Mouse (Mus musculus): ENCODE measurements at regions not wholly inside any gene's neighbourhood (a gene's known extent, or its start where the extent isn't known, plus 50 kb on each side); places are given as distances from the start of the nearest gene placed in this dataset.
A peak's percentile ranks its signal among the peaks of the same experiment; 100 is the strongest.

DNA sequence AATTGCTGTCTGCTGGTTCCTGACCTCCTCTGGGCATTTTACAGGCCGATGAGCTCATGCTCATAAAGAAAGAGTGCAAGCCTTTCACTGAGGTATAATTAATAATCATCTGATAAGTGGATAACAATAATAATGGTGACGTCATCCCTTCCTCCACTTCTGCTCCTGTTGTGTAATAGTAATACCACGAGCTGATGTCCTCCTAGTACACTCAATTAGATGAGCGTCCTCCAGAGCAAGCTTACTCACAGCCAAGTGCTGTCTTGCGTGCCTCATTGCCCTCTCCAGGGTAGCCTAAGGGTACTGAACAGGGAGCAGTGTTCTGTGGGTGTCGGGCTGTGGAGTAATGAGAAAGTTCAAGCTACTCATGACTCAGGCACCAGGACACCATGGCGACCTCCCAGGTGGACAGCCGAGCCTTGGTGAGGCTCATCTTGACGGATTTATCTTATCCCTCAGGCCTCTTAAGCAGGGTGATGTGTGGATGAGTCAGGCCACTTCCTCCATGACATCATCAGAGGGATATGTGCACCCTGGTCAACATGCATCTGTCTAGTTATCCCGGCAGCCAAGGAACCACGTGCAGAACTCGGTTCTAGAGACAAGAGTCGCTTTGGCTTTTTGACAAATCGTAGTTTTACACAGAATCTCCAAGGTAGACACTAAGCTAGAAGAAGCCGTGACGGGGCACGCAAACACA lies 135.9 kb upstream of the Tsc22d1 start:
- 90% methylated on average over 17 of the region's 17 CpGs for WGBS
- Histone ChIP-seq H3K9me3 (ENCODE audit: control insufficient read depth, low read length) (no peaks in the 10 kb centered on the region), H3K27me3 (ENCODE audit: control insufficient read depth, insufficient read depth, low read length) (no peaks in the 10 kb centered on the region), H3K36me3 (ENCODE audit: control insufficient read depth, insufficient read depth, low read length) (no peaks in the 10 kb centered on the region), H3K4me3 (ENCODE audit: low read depth, low read length) (no peak overlapping the region), H3K4me1 (ENCODE audit: control insufficient read depth, insufficient read depth, low read length) (peaks cover 6% of the 10 kb centered on the region), H3K4me2 (no peak overlapping the region), H3K9ac (ENCODE audit: low read length) (no peak overlapping the region), H3K27ac (ENCODE audit: low read depth, low read length) (no peak overlapping the region)
- DNase-seq (ENCODE audit: low spot score, missing footprints) (no peak), ATAC-seq (ENCODE audit: low FRiP score) (no peak)

DNA sequence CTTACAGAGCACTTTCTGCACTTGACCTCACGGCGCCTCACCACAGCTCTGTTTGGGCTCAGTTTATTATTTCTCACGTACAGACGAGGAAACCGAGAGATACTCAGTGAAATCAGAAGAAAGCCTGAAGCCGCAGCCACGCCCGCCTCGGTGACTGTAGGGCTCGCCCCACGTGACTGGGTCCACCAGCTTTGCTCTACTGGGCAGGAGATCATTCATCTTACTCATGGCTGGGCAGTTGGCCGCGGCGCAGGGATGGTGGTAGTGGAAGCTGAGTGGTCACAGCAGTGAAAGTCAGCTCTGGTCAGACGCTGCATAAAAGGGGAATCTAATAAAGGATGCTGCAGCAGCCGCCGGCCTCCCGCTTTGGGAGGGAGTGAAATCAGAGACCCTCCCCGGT lies 135.2 kb upstream of the Tsc22d1 start:
- DNase-seq (ENCODE audit: low spot score, missing footprints): no peak
- Histone ChIP-seq H3K4me3 (ENCODE audit: low read depth, low read length) (no peak overlapping the region), H3K27me3 (ENCODE audit: control insufficient read depth, insufficient read depth, low read length) (no peaks in the 10 kb centered on the region), H3K36me3 (ENCODE audit: control insufficient read depth, insufficient read depth, low read length) (no peaks in the 10 kb centered on the region), H3K9me3 (ENCODE audit: control insufficient read depth, low read length) (no peaks in the 10 kb centered on the region), H3K27ac (ENCODE audit: low read depth, low read length) (no peak overlapping the region), H3K4me2 (no peak overlapping the region), H3K4me1 (ENCODE audit: control insufficient read depth, insufficient read depth, low read length) (peaks cover 6% of the 10 kb centered on the region), H3K9ac (ENCODE audit: low read length) (no peak overlapping the region)
- no peak for ATAC-seq (ENCODE audit: low FRiP score)
- WGBS: 88% methylated on average over 19 of the region's 19 CpGs

DNA sequence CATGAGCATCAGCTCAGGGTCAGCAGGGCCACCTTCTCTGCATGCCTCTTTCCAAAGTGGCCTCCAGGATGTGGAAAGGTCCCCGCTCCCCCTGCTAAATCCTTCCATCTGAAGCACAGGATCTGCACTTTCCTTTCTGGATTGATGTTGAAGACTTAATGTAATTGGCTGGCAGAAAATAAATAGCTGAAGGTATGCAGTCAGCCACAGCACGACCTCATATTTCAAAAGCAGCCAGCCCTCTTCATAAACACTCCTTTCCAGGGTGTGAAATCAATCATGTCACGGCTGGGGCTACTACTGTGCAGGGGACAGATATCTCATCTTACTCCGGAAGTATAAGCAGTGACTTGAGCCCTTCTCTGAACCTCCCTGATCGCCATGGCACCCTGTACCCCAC lies 132.9 kb upstream of the Tsc22d1 start:
- 37% methylated on average over 5 of the region's 5 CpGs for WGBS
- Histone ChIP-seq H3K9me3 (ENCODE audit: control insufficient read depth, low read length) (no peaks in the 10 kb centered on the region), H3K4me1 (ENCODE audit: control insufficient read depth, insufficient read depth, low read length) (peaks cover 6% of the 10 kb centered on the region), H3K27ac (ENCODE audit: low read depth, low read length) (no peak overlapping the region), H3K36me3 (ENCODE audit: control insufficient read depth, insufficient read depth, low read length) (no peaks in the 10 kb centered on the region), H3K9ac (ENCODE audit: low read length) (no peak overlapping the region), H3K4me3 (ENCODE audit: low read depth, low read length) (no peak overlapping the region), H3K27me3 (ENCODE audit: control insufficient read depth, insufficient read depth, low read length) (no peaks in the 10 kb centered on the region), H3K4me2 (no peak overlapping the region)
- peak; percentile 84 for DNase-seq (ENCODE audit: low spot score, missing footprints)
- peak; percentile 67 for ATAC-seq (ENCODE audit: low FRiP score)

DNA sequence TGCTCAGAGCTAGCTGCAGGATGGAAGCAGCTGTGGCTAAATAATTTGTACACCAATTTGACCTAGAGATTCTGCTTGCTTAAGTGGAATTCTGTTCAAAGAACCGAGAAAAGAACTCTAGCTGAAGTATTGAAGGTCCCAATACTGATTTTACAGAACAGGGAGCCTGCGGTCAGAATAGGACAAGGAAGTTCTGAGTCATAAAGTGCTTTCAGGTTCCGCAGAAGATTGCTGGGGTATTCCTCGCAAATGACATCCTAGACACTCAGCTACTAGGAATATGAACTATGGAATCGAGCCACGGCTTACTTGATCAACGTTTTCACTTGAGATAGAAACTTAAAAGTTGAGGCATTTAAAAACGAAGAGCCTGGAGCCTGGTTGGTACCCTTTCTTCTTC lies 127.0 kb upstream of the Tsc22d1 start:
- 90% methylated on average over 8 of the region's 8 CpGs for WGBS
- no peak overlapping the region for H3K27ac ChIP-seq (ENCODE audit: low read depth, low read length)
- no peak overlapping the region for H3K4me2 ChIP-seq
- ATAC-seq (ENCODE audit: low FRiP score) (no peak), DNase-seq (ENCODE audit: low spot score, missing footprints) (no peak)
- no peaks in the 10 kb centered on the region for H3K9me3 ChIP-seq (ENCODE audit: control insufficient read depth, low read length)
- H3K27me3 ChIP-seq (ENCODE audit: control insufficient read depth, insufficient read depth, low read length): no peaks in the 10 kb centered on the region
- H3K36me3 ChIP-seq (ENCODE audit: control insufficient read depth, insufficient read depth, low read length): no peaks in the 10 kb centered on the region
- no peak overlapping the region for H3K9ac ChIP-seq (ENCODE audit: low read length)
- peaks cover 5% of the 10 kb centered on the region; the same call in 1 of the 2 replicates for H3K4me1 ChIP-seq (ENCODE audit: control insufficient read depth, insufficient read depth, low read length)
- H3K4me3 ChIP-seq (ENCODE audit: low read depth, low read length): no peak overlapping the region

DNA sequence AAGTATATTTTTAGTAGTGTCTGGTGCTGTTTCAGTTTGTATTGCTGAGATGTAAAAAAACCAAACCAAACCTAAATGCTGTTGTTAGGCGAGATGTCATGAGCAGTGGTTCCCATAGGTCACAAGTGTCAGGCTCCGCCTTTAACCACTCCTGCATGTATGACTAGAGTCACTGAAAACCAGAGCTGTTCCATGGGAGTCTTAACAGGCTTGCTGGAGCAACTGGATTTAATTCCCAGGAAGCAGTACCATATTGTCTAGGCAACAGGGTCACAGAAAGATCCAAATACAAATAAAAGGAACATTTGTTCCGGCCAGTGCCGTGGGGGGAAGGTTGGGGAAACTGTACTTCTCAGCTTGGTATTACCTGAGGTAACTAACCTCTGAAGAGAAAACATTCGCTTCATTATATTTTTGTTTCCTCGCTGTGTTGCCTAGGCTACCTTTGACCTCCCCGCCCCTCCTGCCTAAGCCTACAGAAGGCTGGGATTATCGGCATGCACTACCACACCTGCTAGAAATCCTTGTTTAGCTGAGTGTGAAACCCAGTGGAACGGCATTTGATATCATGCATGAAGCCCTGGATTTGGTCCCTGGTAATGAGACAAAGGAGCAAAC lies 124.3 kb upstream of the Tsc22d1 start:
- Histone ChIP-seq H3K9ac (ENCODE audit: low read length) (no peak overlapping the region), H3K4me1 (ENCODE audit: control insufficient read depth, insufficient read depth, low read length) (peaks cover 5% of the 10 kb centered on the region; the same call in 1 of the 2 replicates), H3K27me3 (ENCODE audit: control insufficient read depth, insufficient read depth, low read length) (no peaks in the 10 kb centered on the region), H3K4me3 (ENCODE audit: low read depth, low read length) (no peak overlapping the region), H3K4me2 (no peak overlapping the region), H3K9me3 (ENCODE audit: control insufficient read depth, low read length) (no peaks in the 10 kb centered on the region), H3K27ac (ENCODE audit: low read depth, low read length) (no peak overlapping the region), H3K36me3 (ENCODE audit: control insufficient read depth, insufficient read depth, low read length) (no peaks in the 10 kb centered on the region)
- no peak for DNase-seq (ENCODE audit: low spot score, missing footprints)
- 48% methylated on average over 9 of the region's 9 CpGs for WGBS
- no peak for ATAC-seq (ENCODE audit: low FRiP score)

DNA sequence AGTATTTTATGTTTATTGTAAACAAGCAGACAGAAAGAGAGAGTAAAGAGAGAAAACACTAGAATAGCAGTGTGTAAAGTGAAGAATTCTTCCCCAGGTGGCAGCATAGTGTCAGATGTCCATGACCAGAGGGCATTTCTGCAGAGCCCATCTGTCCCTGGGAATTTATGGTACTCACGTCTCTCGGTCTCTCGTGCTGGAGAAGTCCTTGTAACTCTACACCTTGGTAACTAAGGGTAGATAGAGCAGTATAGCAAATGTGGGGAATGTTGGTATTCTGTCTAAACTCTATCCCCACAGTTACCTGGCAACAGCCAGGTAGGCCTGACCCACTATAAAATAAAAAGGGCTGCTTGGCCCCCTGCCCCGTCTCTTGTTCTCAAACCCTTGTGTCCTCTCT lies 122.5 kb upstream of the Tsc22d1 start:
- no peaks in the 10 kb centered on the region for H3K36me3 ChIP-seq (ENCODE audit: control insufficient read depth, insufficient read depth, low read length)
- H3K9ac ChIP-seq (ENCODE audit: low read length): no peak overlapping the region
- 69% methylated on average over 4 of the region's 4 CpGs for WGBS
- H3K9me3 ChIP-seq (ENCODE audit: control insufficient read depth, low read length): no peaks in the 10 kb centered on the region
- no peak overlapping the region for H3K4me3 ChIP-seq (ENCODE audit: low read depth, low read length)
- ATAC-seq (ENCODE audit: low FRiP score) (no peak), DNase-seq (ENCODE audit: low spot score, missing footprints) (no peak)
- no peaks in the 10 kb centered on the region for H3K27me3 ChIP-seq (ENCODE audit: control insufficient read depth, insufficient read depth, low read length)
- no peak overlapping the region for H3K27ac ChIP-seq (ENCODE audit: low read depth, low read length)
- peaks cover 5% of the 10 kb centered on the region; the same call in 1 of the 2 replicates for H3K4me1 ChIP-seq (ENCODE audit: control insufficient read depth, insufficient read depth, low read length)
- H3K4me2 ChIP-seq: no peak overlapping the region

DNA sequence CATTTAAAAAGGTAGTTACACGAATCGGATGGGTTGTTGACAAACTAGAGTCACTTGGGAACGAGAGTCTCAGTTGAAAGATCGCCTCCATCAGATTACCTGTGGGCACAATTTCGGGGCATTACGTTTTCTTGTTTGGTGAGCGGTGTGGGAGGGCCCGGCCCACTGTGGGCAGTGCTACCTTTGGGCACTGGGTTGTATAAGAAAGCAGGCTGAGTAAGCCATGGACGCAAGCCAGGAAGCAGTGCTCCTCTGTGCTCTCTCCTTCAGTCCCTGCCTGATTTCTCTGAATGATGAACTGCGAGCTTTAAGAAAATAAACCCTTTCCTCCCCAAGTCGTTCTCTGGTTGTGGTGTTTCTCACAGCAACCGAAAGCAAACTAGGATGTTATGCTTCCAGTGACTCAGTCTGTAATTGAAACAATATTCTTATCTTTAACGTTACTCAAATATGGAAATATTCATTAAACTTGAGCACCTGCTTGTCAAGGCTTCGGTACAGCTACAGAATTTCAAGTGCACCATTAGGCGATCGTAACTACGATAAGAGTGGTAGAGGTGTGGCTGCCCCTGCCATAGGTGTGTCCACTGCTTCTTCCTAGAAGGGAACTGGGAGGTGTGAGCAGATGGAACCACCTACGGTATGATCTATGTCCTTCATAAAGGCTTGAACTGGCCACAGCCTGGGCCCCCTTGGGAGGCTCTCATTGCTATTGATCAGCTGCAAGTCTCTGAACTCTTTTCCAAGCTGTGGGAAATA lies 119.2 kb upstream of the Tsc22d1 start:
- Histone ChIP-seq H3K9me3 (ENCODE audit: control insufficient read depth, low read length) (no peaks in the 10 kb centered on the region), H3K4me3 (ENCODE audit: low read depth, low read length) (no peak overlapping the region), H3K36me3 (ENCODE audit: control insufficient read depth, insufficient read depth, low read length) (no peaks in the 10 kb centered on the region), H3K4me1 (ENCODE audit: control insufficient read depth, insufficient read depth, low read length) (peaks cover 2% of the 10 kb centered on the region; the same call in 1 of the 2 replicates), H3K4me2 (no peak overlapping the region), H3K9ac (ENCODE audit: low read length) (no peak overlapping the region), H3K27me3 (ENCODE audit: control insufficient read depth, insufficient read depth, low read length) (no peaks in the 10 kb centered on the region), H3K27ac (ENCODE audit: low read depth, low read length) (no peak overlapping the region)
- WGBS: 88% methylated on average over 18 of the region's 18 CpGs
- DNase-seq (ENCODE audit: low spot score, missing footprints): no peak
- ATAC-seq (ENCODE audit: low FRiP score): no peak

DNA sequence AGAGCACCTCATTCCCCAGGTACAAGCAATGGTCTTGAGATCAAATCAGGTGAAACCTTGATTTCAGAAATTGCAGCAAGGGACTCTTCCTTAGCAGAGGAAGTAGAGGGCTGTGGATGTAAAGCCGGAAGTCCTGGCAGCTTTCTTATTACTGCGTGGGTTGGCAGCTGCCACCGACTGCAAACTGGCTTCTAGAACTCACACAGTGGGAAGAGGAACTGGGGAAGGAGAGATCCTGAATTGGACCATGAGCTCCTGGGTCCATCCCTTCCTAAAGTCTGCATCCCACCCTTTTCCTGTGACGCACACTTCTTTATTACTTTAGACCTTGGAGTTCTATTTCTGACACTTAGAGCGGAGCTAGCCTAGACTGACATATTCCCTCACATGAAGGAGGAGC lies 116.9 kb upstream of the Tsc22d1 start:
- no peaks in the 10 kb centered on the region for H3K27me3 ChIP-seq (ENCODE audit: control insufficient read depth, insufficient read depth, low read length)
- H3K9ac ChIP-seq (ENCODE audit: low read length): no peak overlapping the region
- no peaks in the 10 kb centered on the region for H3K9me3 ChIP-seq (ENCODE audit: control insufficient read depth, low read length)
- H3K4me2 ChIP-seq: no peak overlapping the region
- H3K27ac ChIP-seq (ENCODE audit: low read depth, low read length): no peak overlapping the region
- WGBS: 94% methylated on average over 5 of the region's 5 CpGs
- H3K4me3 ChIP-seq (ENCODE audit: low read depth, low read length): no peak overlapping the region
- H3K36me3 ChIP-seq (ENCODE audit: control insufficient read depth, insufficient read depth, low read length): no peaks in the 10 kb centered on the region
- H3K4me1 ChIP-seq (ENCODE audit: control insufficient read depth, insufficient read depth, low read length): no peaks in the 10 kb centered on the region
- ATAC-seq (ENCODE audit: low FRiP score) (no peak), DNase-seq (ENCODE audit: low spot score, missing footprints) (no peak)

DNA sequence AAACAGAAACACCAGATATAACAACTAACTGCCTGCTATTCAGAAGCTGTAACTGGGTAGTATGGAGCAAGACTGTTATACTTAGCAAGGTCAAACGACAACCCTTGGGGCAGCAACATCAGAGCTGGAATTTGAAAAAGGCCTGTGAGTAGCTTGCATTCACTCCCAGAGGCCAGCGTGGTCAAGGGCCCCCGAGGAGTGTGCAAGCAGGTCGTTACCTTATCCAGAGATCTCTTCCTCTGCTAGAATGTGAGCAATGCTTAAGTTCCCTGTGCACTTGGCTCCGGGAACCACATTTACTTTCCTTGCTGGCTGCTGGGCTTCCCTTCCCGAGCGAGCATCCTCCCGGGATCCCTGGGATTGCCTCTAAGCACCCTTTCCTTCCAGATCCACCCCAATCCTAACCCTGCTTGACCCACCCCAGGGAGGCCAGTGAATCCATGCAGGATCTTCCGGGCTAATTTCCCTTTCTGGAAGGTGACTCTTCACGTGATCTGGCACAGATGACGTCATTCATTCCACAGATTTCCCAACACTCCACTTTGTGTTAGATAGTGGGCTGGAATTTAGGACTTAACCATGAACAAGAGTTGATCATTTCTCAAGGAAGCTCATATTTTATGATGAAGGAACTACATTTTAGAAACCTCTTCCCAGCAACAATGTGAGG lies 112.3 kb upstream of the Tsc22d1 start:
- H3K27ac ChIP-seq (ENCODE audit: low read depth, low read length): no peak overlapping the region
- H3K9ac ChIP-seq (ENCODE audit: low read length): no peak overlapping the region
- 78% methylated on average over 11 of the region's 11 CpGs for WGBS
- no peaks in the 10 kb centered on the region for H3K27me3 ChIP-seq (ENCODE audit: control insufficient read depth, insufficient read depth, low read length)
- no peaks in the 10 kb centered on the region for H3K9me3 ChIP-seq (ENCODE audit: control insufficient read depth, low read length)
- ATAC-seq (ENCODE audit: low FRiP score) (no peak), DNase-seq (ENCODE audit: low spot score, missing footprints) (no peak)
- H3K4me3 ChIP-seq (ENCODE audit: low read depth, low read length): no peak overlapping the region
- H3K4me2 ChIP-seq: no peak overlapping the region
- no peaks in the 10 kb centered on the region for H3K36me3 ChIP-seq (ENCODE audit: control insufficient read depth, insufficient read depth, low read length)
- H3K4me1 ChIP-seq (ENCODE audit: control insufficient read depth, insufficient read depth, low read length): no peaks in the 10 kb centered on the region
